Mouse (Mus musculus) spleen, adult 18-20 months (tissue): ENCODE data around the gene Gucy1b2.

Experiments
- DNase-seq, 2 experiments: peaks; one replicate each; pipeline ENCODE4 v3.0.0; 2022; ENCODE audit warnings: mixed read lengths in 2 of 2

The Gucy1b2 gene

GRCm38 (mm10) chr14:62456239-62456747 lies at the start of gene Gucy1b2:
Gucy1b2 (minus strand) TSS chr14:62456289.
- no peak for DNase-seq

GRCm38 (mm10) chr14:62497391-62497790 lies 41.3 kb upstream of the Gucy1b2 start:
- DNase-seq = no peak

GRCm38 (mm10) chr14:62496501-62496900 lies 40.4 kb upstream of the Gucy1b2 start:
- DNase-seq = no peak

- DNase-seq = no peak
These were observed 37.4 kb upstream of the Gucy1b2 start for GRCm38 (mm10) chr14:62493456-62493855.

GRCm38 (mm10) chr14:62492196-62492850 lies 36.2 kb upstream of the Gucy1b2 start:
- peak; percentile 8 to 19 for DNase-seq

- no peak for DNase-seq
These were observed 32.2 kb upstream of the Gucy1b2 start for GRCm38 (mm10) chr14:62488270-62488669.

- DNase-seq = no peak
These were observed 25.3 kb upstream of the Gucy1b2 start for GRCm38 (mm10) chr14:62481381-62481780.

- DNase-seq = no peak
These were observed 23.3 kb upstream of the Gucy1b2 start for GRCm38 (mm10) chr14:62479395-62479794.

GRCm38 (mm10) chr14:62474481-62474880 lies 18.4 kb upstream of the Gucy1b2 start:
- DNase-seq = no peak

GRCm38 (mm10) chr14:62472061-62472460 lies 16.0 kb upstream of the Gucy1b2 start:
- DNase-seq = no peak

GRCm38 (mm10) chr14:62468753-62469125 lies 12.7 kb upstream of the Gucy1b2 start:
- no peak for DNase-seq

GRCm38 (mm10) chr14:62468119-62468752 lies 12.1 kb upstream of the Gucy1b2 start:
- no peak for DNase-seq

- no peak for DNase-seq
These were observed 8.9 kb upstream of the Gucy1b2 start for GRCm38 (mm10) chr14:62464966-62465365.

GRCm38 (mm10) chr14:62459541-62459940 lies 3.5 kb upstream of the Gucy1b2 start:
- no peak for DNase-seq

- peak; percentile 29 to 77 for DNase-seq
These were observed 1.5 kb upstream of the Gucy1b2 start for GRCm38 (mm10) chr14:62457420-62458181.

GRCm38 (mm10) chr14:62455570-62455879 lies 564 bp downstream of the Gucy1b2 start:
- DNase-seq = no peak

GRCm38 (mm10) chr14:62454760-62455569 lies 1.1 kb downstream of the Gucy1b2 start:
- no peak for DNase-seq

GRCm38 (mm10) chr14:62454136-62454535 lies 2.0 kb downstream of the Gucy1b2 start:
- DNase-seq = no peak

GRCm38 (mm10) chr14:62453276-62453675 lies 2.8 kb downstream of the Gucy1b2 start:
- no peak for DNase-seq

GRCm38 (mm10) chr14:62450706-62451105 lies 5.4 kb downstream of the Gucy1b2 start:
- DNase-seq = no peak

- no peak for DNase-seq
These were observed 8.9 kb downstream of the Gucy1b2 start for GRCm38 (mm10) chr14:62447214-62447548.

- DNase-seq = no peak
These were observed 9.5 kb downstream of the Gucy1b2 start for GRCm38 (mm10) chr14:62446385-62447213.
